ENCODE assay signal across 20 mouse cellular contexts in genomic region chr12:91496226-91496558, GRCm38 (mm10).
A peak's percentile ranks its signal among the peaks of the same experiment; 100 is the strongest.
DNase-seq lines count a peak whose midpoint lies in the region; ATAC-seq and TF ChIP-seq lines count a peak whose summit lies in the region.
"Had no signal": no experiment of that assay in that cellular context is flagged by ENCODE, and none has a peak within 500 bp of the region (broad histone marks: within the 10 kb centered on the region; RNA-seq: fewer than 3 reads in every experiment).

No protein-coding gene starts in this region.

- peak overlapping the region; percentile 31 for H3K4me2 ChIP-seq in heart, embryonic 13.5 days
- 0 out of 2 replicates have a peak overlapping the region, but pooled peaks have one; percentile 2 for H3K4me2 ChIP-seq in stomach, embryonic 14.5 days (replicated peaks; ENCODE audit: low read depth, low read length)
- no peak overlapping the region for H3K4me2 ChIP-seq in stomach, postnatal 0 days (replicated peaks; ENCODE audit: low read depth)
- H3K4me2 ChIP-seq in midbrain, embryonic 13.5 days (replicated peaks): peak overlapping the region; percentile 20; the same call in 1 of the 2 replicates
- H3K4me2 ChIP-seq: embryonic facial prominence, embryonic 13.5 days; heart, embryonic 11.5 days; limb, embryonic 15.5 days; stomach, embryonic 15.5 days had no signal

- H3K9ac ChIP-seq in heart, embryonic 13.5 days: no peak overlapping the region
- H3K9ac ChIP-seq in stomach, embryonic 14.5 days (replicated peaks; ENCODE audit: low read depth, low read length): no peak overlapping the region
- no peak overlapping the region for H3K9ac ChIP-seq in stomach, postnatal 0 days (ENCODE audit: low read length)
- no peak overlapping the region for H3K9ac ChIP-seq in midbrain, embryonic 13.5 days (replicated peaks)
- H3K9ac ChIP-seq: embryonic facial prominence, embryonic 13.5 days; limb, embryonic 15.5 days; stomach, embryonic 15.5 days had no signal

- intact Hi-C loops in heart, postnatal 36 days (cut with DNase I): no loop called here

- no peak for TF ChIP-seq EP300 in stomach, postnatal 0 days (optimal IDR thresholded peaks at IDR 0.05)

- ATAC-seq in heart, embryonic 13.5 days (ENCODE audit: extremely low read depth, insufficient number of reproducible peaks, low FRiP score, low TSS enrichment): no peak
- no peak for ATAC-seq in stomach, embryonic 14.5 days (ENCODE audit: insufficient number of reproducible peaks, insufficient read depth, low FRiP score, low read depth)
- no peak for ATAC-seq in stomach, postnatal 0 days (ENCODE audit: low FRiP score, low TSS enrichment)
- ATAC-seq in midbrain, embryonic 13.5 days: no peak
- ATAC-seq: activated CD4-positive, CD25-positive, alpha-beta regulatory T cell, adult 4 months; Patski had no signal

- no peak for TF ChIP-seq CTCF in stomach, postnatal 0 days (IDR thresholded peaks at IDR 0.05; ENCODE audit: low read depth)

- no peak overlapping the region for H3K27ac ChIP-seq in heart, embryonic 13.5 days (replicated peaks)
- H3K27ac ChIP-seq in stomach, embryonic 14.5 days (ENCODE audit: low read length): no peak overlapping the region
- no peak overlapping the region for H3K27ac ChIP-seq in stomach, postnatal 0 days (replicated peaks)
- H3K27ac ChIP-seq in midbrain, embryonic 13.5 days: no peak overlapping the region
- H3K27ac ChIP-seq: embryonic facial prominence, embryonic 13.5 days; limb, embryonic 15.5 days; stomach, embryonic 15.5 days had no signal

- 45% methylated on average over 3 of the region's 3 CpGs for WGBS in heart, embryonic 13.5 days
- 35% methylated on average over 3 of the region's 3 CpGs for WGBS in stomach, embryonic 14.5 days
- 27% methylated on average over 3 of the region's 3 CpGs for WGBS in stomach, postnatal 0 days
- 50% methylated on average over 3 of the region's 3 CpGs for WGBS in midbrain, embryonic 13.5 days

- no peaks in the 10 kb centered on the region for H3K27me3 ChIP-seq in heart, embryonic 13.5 days (replicated peaks)
- no peaks in the 10 kb centered on the region for H3K27me3 ChIP-seq in stomach, embryonic 14.5 days (ENCODE audit: control insufficient read depth, insufficient read depth, low read length)
- no peaks in the 10 kb centered on the region for H3K27me3 ChIP-seq in stomach, postnatal 0 days (ENCODE audit: control insufficient read depth, insufficient read depth, low read length)
- H3K27me3 ChIP-seq in midbrain, embryonic 13.5 days: no peaks in the 10 kb centered on the region
- H3K27me3 ChIP-seq: embryonic facial prominence, embryonic 13.5 days; limb, embryonic 15.5 days; stomach, embryonic 15.5 days had no signal

- no peak for DNase-seq in heart, postnatal 36 days
- no peak for DNase-seq in stomach, postnatal 0 days (ENCODE audit: low spot score)
- no peak for DNase-seq in adrenal gland, adult 2 months
- DNase-seq in left cerebral cortex, adult 11 months (ENCODE audit: low spot score): no peak
- DNase-seq: adrenal gland, postnatal 36 days; cerebellum, adult 9-10 months; kidney, adult 18-20 months; kidney, postnatal 25 days; layer of hippocampus, adult 9-11 months; lung, postnatal 14 days; spleen, adult 18-20 months had no signal

- H3K4me3 ChIP-seq in heart, embryonic 13.5 days: no peak overlapping the region
- H3K4me3 ChIP-seq in stomach, embryonic 14.5 days (ENCODE audit: low read depth, low read length): no peak overlapping the region
- no peak overlapping the region for H3K4me3 ChIP-seq in stomach, postnatal 0 days (ENCODE audit: low read depth, low read length)
- H3K4me3 ChIP-seq in midbrain, embryonic 13.5 days (replicated peaks): no peak overlapping the region
- H3K4me3 ChIP-seq: embryonic facial prominence, embryonic 13.5 days; limb, embryonic 15.5 days; stomach, embryonic 15.5 days had no signal

- H3K9me3 ChIP-seq in heart, embryonic 13.5 days: no peaks in the 10 kb centered on the region
- no peaks in the 10 kb centered on the region for H3K9me3 ChIP-seq in stomach, embryonic 14.5 days (ENCODE audit: control insufficient read depth, low read depth, low read length)
- H3K9me3 ChIP-seq in stomach, postnatal 0 days (ENCODE audit: control insufficient read depth, low read length): no peaks in the 10 kb centered on the region
- H3K9me3 ChIP-seq in midbrain, embryonic 13.5 days: no peaks in the 10 kb centered on the region
- H3K9me3 ChIP-seq: embryonic facial prominence, embryonic 13.5 days; limb, embryonic 15.5 days; stomach, embryonic 15.5 days had no signal

- H3K36me3 ChIP-seq in heart, embryonic 13.5 days: no peaks in the 10 kb centered on the region
- no peaks in the 10 kb centered on the region for H3K36me3 ChIP-seq in stomach, embryonic 14.5 days (ENCODE audit: control insufficient read depth, insufficient read depth, low read length)
- no peaks in the 10 kb centered on the region for H3K36me3 ChIP-seq in stomach, postnatal 0 days (ENCODE audit: control insufficient read depth, insufficient read depth, low read length)
- H3K36me3 ChIP-seq in midbrain, embryonic 13.5 days: no peaks in the 10 kb centered on the region
- H3K36me3 ChIP-seq: embryonic facial prominence, embryonic 13.5 days; limb, embryonic 15.5 days; stomach, embryonic 15.5 days had no signal

- no peaks in the 10 kb centered on the region for H3K4me1 ChIP-seq in heart, embryonic 13.5 days
- no peaks in the 10 kb centered on the region for H3K4me1 ChIP-seq in stomach, embryonic 14.5 days (ENCODE audit: control insufficient read depth, insufficient read depth, low read length)
- no peaks in the 10 kb centered on the region for H3K4me1 ChIP-seq in stomach, postnatal 0 days (replicated peaks; ENCODE audit: control insufficient read depth, insufficient read depth)
- H3K4me1 ChIP-seq in midbrain, embryonic 13.5 days (replicated peaks): peaks cover 18% of the 10 kb centered on the region
- H3K4me1 ChIP-seq: limb, embryonic 15.5 days; stomach, embryonic 15.5 days had no signal
